Mouse (Mus musculus) lung, postnatal 0 days (tissue): Measurements from ENCODE around the gene Sowahd. TPM values are rescaled to one million over a fixed set of nuclear protein-coding genes. Genes with fewer than 3 reads are reported as not detected.

Experiments
- ATAC-seq: fragments of 200-750 bp; cut with Nextera tagmentation; 2 replicates; pipeline ENCODE4 v1.8.0; 2017; ENCODE audit warnings: moderate library complexity
- DNase-seq: peaks from one replicate; pipeline ENCODE4 v3.0.0-alpha.2; 2016; ENCODE audit warnings: low spot score
- H3K27ac ChIP-seq: fragments of 300-500 bp; sonication (generic); 2 replicates; pipeline ENCODE4 v1.5.1; 2014; ENCODE audit warnings: antibody characterized with exemption, mild to moderate bottlenecking, low read length, mixed read lengths
- H3K27me3 ChIP-seq: fragments of 300-500 bp; sonication (generic); replicated peaks from 2 replicates; pipeline ENCODE4 v1.6.1; 2014; ENCODE audit warnings: low read length, mixed read lengths; ENCODE audit not compliant: insufficient read depth
- H3K36me3 ChIP-seq: fragments of 300-500 bp; sonication (generic); 2 replicates; pipeline ENCODE4 v1.6.1; 2014; ENCODE audit warnings: low read length, mixed read lengths; ENCODE audit not compliant: insufficient read depth
- H3K4me1 ChIP-seq: fragments of 300-500 bp; sonication (generic); 2 replicates; pipeline ENCODE4 v1.6.1; 2014; ENCODE audit warnings: antibody characterized with exemption, low read depth, low read length, mixed read lengths; ENCODE audit not compliant: insufficient read depth
- H3K4me2 ChIP-seq: fragments of 300-500 bp; sonication (generic); replicated peaks from 2 replicates; pipeline ENCODE4 v1.6.1; 2014; ENCODE audit warnings: low read depth, mild to moderate bottlenecking, low read length, moderate library complexity, mixed read lengths
- H3K4me3 ChIP-seq: fragments of 300-500 bp; sonication (generic); 2 replicates; pipeline ENCODE4 v1.5.1; 2014; ENCODE audit warnings: low read depth, low read length
- H3K9ac ChIP-seq: fragments of 300-500 bp; sonication (generic); replicated peaks from 2 replicates; pipeline ENCODE4 v1.6.1; 2014; ENCODE audit warnings: low read depth, mild to moderate bottlenecking
- H3K9me3 ChIP-seq: fragments of 300-500 bp; sonication (generic); 2 replicates; pipeline ENCODE4 v1.6.1; 2016; ENCODE audit warnings: low read length, mixed read lengths
- CTCF ChIP-seq: IDR thresholded peaks from 2 replicates; pipeline ENCODE4 v1.5.1; 2016; ENCODE audit warnings: antibody characterized with exemption, mild to moderate bottlenecking
- EP300 ChIP-seq: IDR thresholded peaks from 2 replicates; pipeline ENCODE4 v1.6.1; 2016; ENCODE audit warnings: antibody characterized with exemption, mild to moderate bottlenecking, control low read depth
- WGBS: fragments of 180-500 bp; shearing (Covaris S2); extraction: QIAGEN DNeasy Blood & Tissue Kit; methylation state at CpG from one replicate; pipeline ENCODE4 v1.1.7; 2014; 5-methylcytosine and 5-hydroxymethylcytosine counted together
- polyA plus RNA-seq: library from polyadenylated mRNA; unstranded; fragments of >200 nt; fragmentation: Nextera tagmentation; extraction: Ambion mirVana; gene quantifications from 2 replicates; pipeline ENCODE4 v1.2.1, GENCODE M21; 2015

The Sowahd gene
- polyA plus RNA-seq = not detected in 2 replicates

GRCm38 (mm10) chrX:37048066-37048889 is at the start of gene Sowahd:
Gene Sowahd, plus strand, starts transcription at chrX:37048845.
- Histone ChIP-seq H3K4me3 (peak within 1 kb of the TSS; percentile 28), H3K27ac (no peak within 1 kb of the TSS), H3K36me3 (no peaks in the 10 kb centered on the region), H3K9ac (no peak within 1 kb of the TSS), H3K4me1 (no peaks in the 10 kb centered on the region), H3K9me3 (no peaks in the 10 kb centered on the region), H3K27me3 (no peaks in the 10 kb centered on the region), H3K4me2 (peak within 1 kb of the TSS; percentile 56)
- TF ChIP-seq CTCF (no peak), EP300 (no peak)
- 14% methylated on average over 32 of the region's 38 CpGs for WGBS
- DNase-seq (no peak), ATAC-seq (no peak)

- Histone ChIP-seq H3K27me3 (no peaks in the 10 kb centered on the region), H3K4me1 (no peaks in the 10 kb centered on the region), H3K4me3 (no peak overlapping the region), H3K36me3 (no peaks in the 10 kb centered on the region), H3K9ac (no peak overlapping the region), H3K4me2 (no peak overlapping the region), H3K9me3 (no peaks in the 10 kb centered on the region), H3K27ac (no peak overlapping the region)
- 39% methylated on average over 5 of the region's 5 CpGs for WGBS
- TF ChIP-seq EP300 (no peak), CTCF (no peak)
- peak; percentile 28; the same call in 1 of the 2 replicates for ATAC-seq
- no peak for DNase-seq
Observed at GRCm38 (mm10) chrX:37013870-37014269, 34.8 kb upstream of the Sowahd start.

GRCm38 (mm10) chrX:37018150-37018654 is 30.4 kb upstream of the Sowahd start:
- Histone ChIP-seq H3K9me3 (no peaks in the 10 kb centered on the region), H3K4me2 (no peak overlapping the region), H3K9ac (no peak overlapping the region), H3K4me1 (no peaks in the 10 kb centered on the region), H3K27ac (no peak overlapping the region), H3K36me3 (no peaks in the 10 kb centered on the region), H3K4me3 (no peak overlapping the region), H3K27me3 (no peaks in the 10 kb centered on the region)
- 87% methylated on average over 9 of the region's 9 CpGs for WGBS
- ATAC-seq (no peak), DNase-seq (no peak)
- no peak for TF ChIP-seq CTCF

GRCm38 (mm10) chrX:37019045-37019444 is 29.6 kb upstream of the Sowahd start:
- Histone ChIP-seq H3K27ac (no peak overlapping the region), H3K36me3 (no peaks in the 10 kb centered on the region), H3K4me2 (no peak overlapping the region), H3K4me3 (no peak overlapping the region), H3K4me1 (no peaks in the 10 kb centered on the region), H3K27me3 (no peaks in the 10 kb centered on the region), H3K9ac (no peak overlapping the region), H3K9me3 (no peaks in the 10 kb centered on the region)
- no peak for ATAC-seq
- WGBS = 65% methylated on average over 3 of the region's 3 CpGs
- TF ChIP-seq EP300 = no peak
- peak; percentile 46 for TF ChIP-seq CTCF
- DNase-seq = no peak

DNA sequence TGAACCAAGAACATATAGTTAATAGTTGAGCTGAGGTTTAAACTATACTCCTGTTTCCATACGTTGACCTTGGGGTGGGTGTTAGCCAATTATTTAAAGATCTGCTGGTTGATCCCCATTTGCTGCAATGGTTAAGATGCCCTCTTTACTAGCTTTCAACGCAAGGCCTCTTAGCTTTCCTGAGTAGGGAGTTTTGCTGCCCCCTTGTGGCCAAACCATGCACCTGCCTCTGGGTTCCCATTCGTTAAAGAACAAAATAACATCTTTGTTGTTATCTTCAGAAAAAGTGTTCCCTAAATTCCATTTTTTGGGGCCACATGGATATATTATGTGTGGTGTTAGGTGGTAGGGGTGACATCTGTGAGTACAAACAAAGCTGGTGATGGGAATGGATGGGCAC is 26.0 kb upstream of the Sowahd start:
- WGBS = 11% methylated on average over 3 of the region's 3 CpGs
- no peak overlapping the region for H3K9ac ChIP-seq
- DNase-seq (peak; percentile 32), ATAC-seq (no peak)
- H3K4me2 ChIP-seq = no peak overlapping the region
- H3K27ac ChIP-seq = no peak overlapping the region
- no peaks in the 10 kb centered on the region for H3K27me3 ChIP-seq
- no peak overlapping the region for H3K4me3 ChIP-seq
- no peaks in the 10 kb centered on the region for H3K9me3 ChIP-seq
- no peaks in the 10 kb centered on the region for H3K4me1 ChIP-seq
- H3K36me3 ChIP-seq = no peaks in the 10 kb centered on the region
- TF ChIP-seq EP300 (no peak), CTCF (peak; percentile 77)

DNA sequence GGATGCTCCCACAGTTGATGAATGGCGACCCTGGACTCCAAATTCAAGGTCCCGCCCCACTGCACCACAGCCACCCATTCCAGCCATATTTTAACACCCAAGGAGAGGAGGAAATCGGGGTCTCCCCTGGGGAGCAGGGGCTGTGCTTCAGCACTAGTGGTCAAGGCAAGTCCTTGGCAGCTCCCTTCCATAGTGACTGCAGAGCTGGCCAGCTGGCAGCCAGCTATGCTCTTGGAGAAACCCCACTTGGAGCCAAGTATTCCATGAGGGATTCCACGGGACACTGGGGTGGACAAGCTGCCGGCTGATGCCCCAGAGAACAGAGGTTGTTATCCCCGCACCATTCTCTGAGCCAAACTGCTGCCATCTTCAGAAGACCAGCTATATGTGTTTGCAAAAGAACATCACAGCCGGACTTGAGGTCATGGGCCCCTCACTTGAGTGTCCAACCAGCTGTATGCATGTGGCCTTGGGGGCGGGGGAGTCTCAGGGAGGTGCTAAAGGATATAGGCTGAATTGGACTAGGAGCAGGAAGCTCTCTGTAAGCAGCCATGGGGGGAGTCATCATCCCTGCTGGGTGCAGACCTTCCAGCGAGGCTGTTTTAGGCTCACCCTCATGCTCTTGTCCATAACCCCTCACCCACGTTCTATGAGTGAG is 24.9 kb upstream of the Sowahd start:
- Histone ChIP-seq H3K4me2 (no peak overlapping the region), H3K9me3 (no peaks in the 10 kb centered on the region), H3K27me3 (no peaks in the 10 kb centered on the region), H3K4me1 (no peaks in the 10 kb centered on the region), H3K9ac (no peak overlapping the region), H3K36me3 (no peaks in the 10 kb centered on the region), H3K27ac (no peak overlapping the region), H3K4me3 (no peak overlapping the region)
- 55% methylated on average over 10 of the region's 10 CpGs for WGBS
- ATAC-seq (peak; percentile 53), DNase-seq (peak; percentile 36)
- TF ChIP-seq CTCF (no peak), EP300 (no peak)
